Mouse (Mus musculus): ENCODE results near the gene Uckl1. TPM values are rescaled to one million over a fixed set of nuclear protein-coding genes. Genes with fewer than 3 reads are reported as not detected.

Gene Uckl1
- polyA plus RNA-seq, 1 experiment from 2014 or later: 60.4 TPM

DNA sequence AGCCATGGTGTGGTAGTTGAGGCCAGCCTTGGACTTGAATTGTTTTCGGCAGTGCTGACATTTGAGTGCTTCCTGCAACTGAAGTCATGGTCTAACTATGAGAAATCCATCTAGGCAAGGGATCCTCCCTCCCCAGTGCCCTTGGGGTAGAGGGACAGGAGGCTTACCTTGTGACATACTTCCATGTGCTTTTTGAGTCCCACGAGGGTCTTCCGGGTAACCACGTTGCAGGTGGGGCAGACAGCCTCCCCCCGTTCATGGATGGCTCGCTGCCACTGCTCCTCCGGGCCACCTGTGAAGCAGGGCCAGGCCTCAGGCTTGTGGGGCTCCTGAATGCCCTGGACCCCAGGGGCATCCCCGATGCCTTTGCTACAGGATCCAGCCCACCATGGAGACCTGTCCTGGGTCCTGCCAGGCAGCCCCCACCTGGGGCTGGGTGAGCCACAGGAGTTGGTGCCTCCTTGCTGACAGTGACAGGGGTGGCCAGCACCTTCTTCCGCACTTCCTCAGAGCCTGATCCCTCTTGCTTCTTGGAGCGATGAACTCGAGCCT is 3.6 kb upstream of the Uckl1 start:
- ATAC-seq (ENCODE audit: low FRiP score, low read depth): no peak
- Histone ChIP-seq H3K4me3 (no peak overlapping the region), H3K9ac (replicated peaks) (no peak overlapping the region), H3K27me3 (no peaks in the 10 kb centered on the region), H3K36me3 (peaks cover 74% of the 10 kb centered on the region), H3K4me2 (replicated peaks) (no peak overlapping the region), H3K9me3 (no peaks in the 10 kb centered on the region), H3K4me1 (peaks cover 18% of the 10 kb centered on the region), H3K27ac (replicated peaks) (no peak overlapping the region)
- 93% methylated on average over 10 of the region's 11 CpGs for WGBS

DNA sequence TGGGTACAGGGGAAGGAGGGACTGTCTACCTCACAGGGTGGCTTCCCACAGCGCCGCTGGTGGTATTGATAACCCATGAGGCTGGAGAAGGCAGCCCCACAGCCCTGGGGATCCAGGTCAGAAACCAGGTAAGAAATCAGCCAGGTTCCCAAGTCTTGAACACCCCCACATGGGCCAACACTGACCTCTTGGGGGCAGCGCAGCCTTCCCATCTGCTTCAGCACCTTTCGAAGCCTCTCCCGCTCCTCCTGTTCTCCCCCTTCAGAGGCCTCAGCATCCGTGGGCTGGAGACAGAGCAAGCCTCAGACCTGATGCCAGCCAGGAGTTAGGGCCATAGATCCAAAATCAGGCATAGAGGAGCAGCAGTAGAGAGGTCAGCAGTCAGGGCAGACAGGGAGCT is 3.1 kb upstream of the Uckl1 start:
- peaks cover 14% of the 10 kb centered on the region for H3K4me1 ChIP-seq
- H3K9me3 ChIP-seq: no peaks in the 10 kb centered on the region
- no peak overlapping the region for H3K4me3 ChIP-seq
- H3K4me2 ChIP-seq (replicated peaks): no peak overlapping the region
- no peak overlapping the region for H3K9ac ChIP-seq (replicated peaks)
- no peaks in the 10 kb centered on the region for H3K27me3 ChIP-seq
- no peak overlapping the region for H3K27ac ChIP-seq (replicated peaks)
- no peak for ATAC-seq (ENCODE audit: low FRiP score, low read depth)
- 85% methylated on average over 6 of the region's 6 CpGs for WGBS
- H3K36me3 ChIP-seq: peaks cover 74% of the 10 kb centered on the region

DNA sequence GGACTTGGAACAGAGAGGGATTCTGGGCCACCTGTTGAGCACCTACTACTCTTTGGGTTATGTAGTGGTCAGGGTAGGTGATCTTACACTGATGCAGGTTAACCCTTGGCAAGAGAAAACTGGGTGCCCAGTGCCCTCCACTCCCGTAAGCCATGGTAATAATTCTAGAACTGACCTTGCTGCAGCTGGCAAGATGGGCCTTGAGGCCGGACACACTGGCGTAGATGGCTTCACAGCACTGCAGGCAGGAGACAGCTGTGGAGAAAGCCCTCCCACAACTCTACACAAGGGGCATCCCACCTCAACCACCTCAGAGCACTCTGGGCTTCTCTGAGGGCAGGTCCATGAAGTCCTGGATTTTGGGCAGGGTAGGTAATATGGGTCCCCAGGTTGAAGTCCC is 1.4 kb upstream of the Uckl1 start:
- Histone ChIP-seq H3K27ac (replicated peaks) (no peak overlapping the region), H3K4me2 (replicated peaks) (no peak overlapping the region), H3K9me3 (no peaks in the 10 kb centered on the region), H3K4me3 (no peak overlapping the region), H3K36me3 (peaks cover 74% of the 10 kb centered on the region), H3K9ac (replicated peaks) (no peak overlapping the region), H3K4me1 (peaks cover 8% of the 10 kb centered on the region), H3K27me3 (no peaks in the 10 kb centered on the region)
- 97% methylated on average over 3 of the region's 3 CpGs for WGBS
- no peak for ATAC-seq (ENCODE audit: low FRiP score, low read depth)

GRCm38 (mm10) chr2:181585506-181585905 is 814 bp upstream of the Uckl1 start:
- 92% methylated on average over 5 of the region's 5 CpGs for WGBS
- H3K9me3 ChIP-seq: no peaks in the 10 kb centered on the region

DNA sequence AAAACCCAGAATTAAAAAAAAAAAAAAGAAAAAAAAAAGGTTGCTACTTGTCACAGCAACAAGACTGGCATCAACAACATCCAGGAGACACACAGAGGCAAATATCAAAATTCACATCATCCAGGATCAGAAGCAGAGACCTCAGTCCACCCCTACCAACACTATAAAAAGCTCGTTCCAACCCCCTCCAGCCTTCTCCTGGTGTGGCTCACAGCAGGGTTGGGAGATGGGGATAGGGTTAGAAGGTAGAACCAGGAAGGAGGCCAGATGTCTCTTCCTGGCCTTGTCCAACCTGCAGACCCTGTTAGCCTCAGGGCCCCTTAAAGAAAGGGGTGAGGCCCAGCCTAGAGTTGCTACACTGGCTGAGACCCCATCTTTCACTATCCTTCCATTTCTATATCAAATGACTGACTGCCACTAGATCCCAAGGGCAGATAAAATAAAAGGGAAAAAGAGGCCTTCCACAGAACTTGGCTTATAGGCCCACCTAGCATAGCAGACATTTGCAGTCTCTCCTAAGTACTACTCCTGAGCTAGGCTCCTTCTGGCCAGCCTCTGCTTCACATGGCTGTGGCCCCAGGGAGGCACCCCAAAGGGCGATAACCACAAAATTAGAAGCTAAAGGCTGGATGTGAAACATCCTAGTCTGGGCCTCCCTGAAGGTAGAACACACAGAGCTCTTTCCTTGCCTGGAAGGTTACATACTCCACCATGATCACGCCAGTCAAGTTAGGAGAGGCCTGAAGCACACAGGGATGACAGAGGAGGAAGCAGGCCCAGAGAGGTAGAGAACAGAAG is 1.0 kb downstream of the Uckl1 start:
- H3K4me3 ChIP-seq: no peak overlapping the region
- no peaks in the 10 kb centered on the region for H3K27me3 ChIP-seq
- H3K9ac ChIP-seq (replicated peaks): no peak overlapping the region
- H3K9me3 ChIP-seq: no peaks in the 10 kb centered on the region
- peaks cover 14% of the 10 kb centered on the region for H3K4me1 ChIP-seq
- peaks cover 51% of the 10 kb centered on the region for H3K36me3 ChIP-seq
- H3K4me2 ChIP-seq (replicated peaks): no peak overlapping the region
- H3K27ac ChIP-seq (replicated peaks): no peak overlapping the region
- no peak for ATAC-seq (ENCODE audit: low FRiP score, low read depth)
- 92% methylated on average over 3 of the region's 3 CpGs for WGBS

More at GRCm38 (mm10) chr2:181585506-181585905, 814 bp upstream of the Uckl1 start:
- no peak overlapping the region for H3K27ac ChIP-seq (replicated peaks)
- peaks cover 7% of the 10 kb centered on the region for H3K4me1 ChIP-seq
- H3K36me3 ChIP-seq: peaks cover 70% of the 10 kb centered on the region
- H3K4me3 ChIP-seq: no peak overlapping the region
- H3K9ac ChIP-seq (replicated peaks): no peak overlapping the region
- no peak overlapping the region for H3K4me2 ChIP-seq (replicated peaks)
- ATAC-seq (ENCODE audit: low FRiP score, low read depth): no peak
- H3K27me3 ChIP-seq: no peaks in the 10 kb centered on the region

GRCm38 (mm10) chr2:181582939-181583338 is 1.8 kb downstream of the Uckl1 start:
- no peak overlapping the region for H3K4me2 ChIP-seq (replicated peaks)
- H3K27me3 ChIP-seq: no peaks in the 10 kb centered on the region
- WGBS: 83% methylated on average over 1 of the region's 1 CpGs
- H3K27ac ChIP-seq (replicated peaks): no peak overlapping the region
- H3K36me3 ChIP-seq: peaks cover 44% of the 10 kb centered on the region
- no peak overlapping the region for H3K4me3 ChIP-seq
- no peak overlapping the region for H3K9ac ChIP-seq (replicated peaks)
- ATAC-seq (ENCODE audit: low FRiP score, low read depth): no peak
- no peaks in the 10 kb centered on the region for H3K9me3 ChIP-seq
- peaks cover 18% of the 10 kb centered on the region for H3K4me1 ChIP-seq

DNA sequence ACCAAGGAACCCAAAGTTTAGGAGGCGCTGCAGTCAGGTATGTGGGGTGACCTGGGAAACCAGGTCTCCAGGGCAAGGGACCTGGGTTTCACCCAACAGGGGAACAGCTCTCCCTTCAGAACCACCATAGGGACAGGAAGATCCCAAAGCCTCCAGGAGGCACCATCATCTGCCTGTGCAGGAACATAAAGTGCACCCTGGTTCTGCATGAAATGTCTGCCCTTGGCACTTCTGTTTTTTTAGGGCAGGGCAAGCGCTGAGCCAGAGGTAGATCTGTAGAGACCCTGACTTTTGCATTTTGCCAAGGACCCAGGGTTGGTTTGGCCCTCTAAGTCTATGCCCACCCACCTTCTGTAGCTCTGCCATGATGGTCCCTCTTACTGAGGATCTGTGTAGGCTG is 2.3 kb downstream of the Uckl1 start:
- H3K27me3 ChIP-seq: no peaks in the 10 kb centered on the region
- no peaks in the 10 kb centered on the region for H3K9me3 ChIP-seq
- WGBS: 85% methylated on average over 2 of the region's 2 CpGs
- peak overlapping the region; percentile 84 for H3K4me2 ChIP-seq (replicated peaks)
- peaks cover 18% of the 10 kb centered on the region for H3K4me1 ChIP-seq
- no peak overlapping the region for H3K27ac ChIP-seq (replicated peaks)
- H3K9ac ChIP-seq (replicated peaks): no peak overlapping the region
- peak overlapping the region; percentile 64; the same call in 1 of the 2 replicates for H3K4me3 ChIP-seq
- peaks cover 39% of the 10 kb centered on the region for H3K36me3 ChIP-seq
- no peak; the same call in 1 of the 2 replicates for ATAC-seq (ENCODE audit: low FRiP score, low read depth)

- Histone ChIP-seq H3K9me3 (no peaks in the 10 kb centered on the region), H3K4me1 (peaks cover 18% of the 10 kb centered on the region), H3K4me3 (peak overlapping the region; percentile 64), H3K9ac (replicated peaks) (peak overlapping the region; percentile 87), H3K4me2 (replicated peaks) (peak overlapping the region; percentile 84), H3K36me3 (peaks cover 32% of the 10 kb centered on the region), H3K27me3 (no peaks in the 10 kb centered on the region), H3K27ac (replicated peaks) (peak overlapping the region; percentile 93)
- peak; percentile 85 for ATAC-seq (ENCODE audit: low FRiP score, low read depth)
- WGBS: under 1% methylated on average over 49 of the region's 49 CpGs
Measured at GRCm38 (mm10) chr2:181581402-181582120, 3.1 kb downstream of the Uckl1 start.

- ATAC-seq (ENCODE audit: low FRiP score, low read depth): peak; percentile 77
- H3K9me3 ChIP-seq: no peaks in the 10 kb centered on the region
- no peaks in the 10 kb centered on the region for H3K27me3 ChIP-seq
- H3K9ac ChIP-seq (replicated peaks): peak overlapping the region; percentile 87
- H3K4me3 ChIP-seq: peak overlapping the region; percentile 64
- H3K4me1 ChIP-seq: peaks cover 18% of the 10 kb centered on the region
- H3K27ac ChIP-seq (replicated peaks): peak overlapping the region; percentile 93
- 0% methylated on average over 11 of the region's 11 CpGs for WGBS
- peaks cover 26% of the 10 kb centered on the region for H3K36me3 ChIP-seq
- peak overlapping the region; percentile 84 for H3K4me2 ChIP-seq (replicated peaks)
Measured at GRCm38 (mm10) chr2:181581016-181581401, 3.7 kb downstream of the Uckl1 start.

DNA sequence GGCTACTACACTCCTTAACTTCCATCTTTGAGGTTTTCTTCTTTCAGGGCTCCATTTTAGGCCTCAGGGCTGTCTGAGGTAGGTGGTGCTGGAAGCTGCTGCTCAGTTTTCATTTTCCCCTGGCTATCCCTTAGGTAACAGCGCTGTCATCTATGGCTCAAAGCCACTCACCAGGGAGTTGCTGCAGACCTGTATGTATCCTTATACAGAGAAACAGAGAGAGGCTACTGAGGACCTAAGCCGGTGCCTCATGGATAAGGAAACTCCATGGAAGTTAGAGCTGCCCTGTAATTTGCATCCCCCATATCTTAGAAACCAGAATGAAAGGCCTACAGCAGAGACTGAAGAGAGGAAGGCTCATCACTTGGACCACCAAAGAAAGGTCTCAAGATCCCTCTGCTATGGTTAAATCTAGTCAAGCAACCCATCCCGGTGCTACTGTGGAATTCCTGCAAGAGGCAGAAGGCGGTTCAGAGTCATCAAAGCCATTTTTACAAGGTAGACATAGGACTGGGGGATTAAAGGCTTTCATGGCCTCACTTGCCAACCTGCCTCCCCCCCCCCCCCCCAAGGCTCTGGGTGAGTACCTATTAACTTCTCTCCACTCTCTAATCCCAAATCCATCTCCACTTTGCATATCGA is 4.4 kb downstream of the Uckl1 start:
- H3K4me1 ChIP-seq: peaks cover 18% of the 10 kb centered on the region
- H3K27me3 ChIP-seq: no peaks in the 10 kb centered on the region
- H3K4me2 ChIP-seq (replicated peaks): peak overlapping the region; percentile 84
- H3K9ac ChIP-seq (replicated peaks): 0 out of 2 replicates have a peak overlapping the region, but pooled peaks have one; percentile 37
- 0 out of 2 replicates have a peak overlapping the region, but pooled peaks have one; percentile 93 for H3K27ac ChIP-seq (replicated peaks)
- ATAC-seq (ENCODE audit: low FRiP score, low read depth): no peak
- WGBS: 76% methylated on average over 5 of the region's 5 CpGs
- peak overlapping the region; percentile 64 for H3K4me3 ChIP-seq
- H3K9me3 ChIP-seq: no peaks in the 10 kb centered on the region
- H3K36me3 ChIP-seq: peaks cover 19% of the 10 kb centered on the region

DNA sequence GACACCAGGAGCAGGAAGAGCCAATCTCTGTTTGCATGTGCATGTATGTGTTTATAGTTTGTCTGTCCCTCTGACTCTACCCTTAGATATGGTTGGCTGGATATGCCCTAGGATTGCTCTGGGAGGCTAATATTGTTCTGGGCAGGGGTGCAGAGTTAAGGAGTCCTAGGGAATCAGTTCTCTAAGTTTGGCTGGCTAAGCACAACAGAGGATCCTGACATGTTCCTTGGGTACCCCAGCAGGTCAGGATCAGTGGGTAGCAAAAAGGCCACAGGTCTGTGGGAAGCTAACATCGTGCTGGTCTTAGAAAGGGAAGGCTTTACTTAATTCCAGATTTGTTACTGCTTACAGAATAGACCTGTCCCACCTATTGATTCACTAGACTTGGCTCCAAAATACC is 5.0 kb downstream of the Uckl1 start:
- Histone ChIP-seq H3K4me3 (no peak overlapping the region), H3K4me1 (peaks cover 18% of the 10 kb centered on the region), H3K9me3 (no peaks in the 10 kb centered on the region), H3K36me3 (peaks cover 15% of the 10 kb centered on the region), H3K27ac (replicated peaks) (no peak overlapping the region), H3K27me3 (no peaks in the 10 kb centered on the region), H3K4me2 (replicated peaks) (no peak overlapping the region), H3K9ac (replicated peaks) (no peak overlapping the region)
- 83% methylated on average over 1 of the region's 1 CpGs for WGBS
- ATAC-seq (ENCODE audit: low FRiP score, low read depth): no peak
